Mouse (Mus musculus) heart, adult 2 months (tissue): Measurements from ENCODE around the gene Zfp764.

ENCODE experiments used
- CTCF ChIP-seq: fragments of 200-600 bp; IDR thresholded peaks from 2 replicates; pipeline ENCODE4 v1.8.1; 2022; ENCODE audit warnings: antibody characterized with exemption, mild to moderate bottlenecking, moderate library complexity
- EP300 ChIP-seq: fragments of 200-500 bp; IDR thresholded peaks from 2 replicates; pipeline ENCODE4 v1.6.1; 2011; ENCODE audit warnings: low read depth, low read length, control low read depth; ENCODE audit not compliant: insufficient read depth
- POLR2A ChIP-seq: fragments of 200-500 bp; IDR thresholded peaks from 2 replicates; pipeline ENCODE4 v1.6.1; 2011; ENCODE audit warnings: mild to moderate bottlenecking, low read depth, low read length, control low read depth; ENCODE audit not compliant: insufficient read depth

DNA sequence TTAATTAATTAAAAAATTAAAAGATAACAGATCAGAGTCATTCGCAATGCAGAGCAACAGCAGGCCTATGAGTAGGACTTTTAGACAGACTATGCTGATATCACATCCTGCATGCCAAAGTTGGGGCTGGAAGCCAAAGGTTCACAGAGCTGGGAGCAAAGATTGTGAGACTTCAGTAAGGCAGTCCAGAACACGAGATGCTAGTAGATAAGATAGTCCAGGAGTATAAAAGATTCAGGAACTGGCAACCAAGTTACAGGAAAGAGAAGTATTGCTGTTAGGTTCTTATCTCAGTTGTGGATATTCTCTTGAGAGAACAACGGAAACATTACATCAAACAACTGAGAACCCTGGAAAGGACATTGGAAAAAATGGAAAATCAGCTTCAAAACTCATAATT is 19.7 kb upstream of the Zfp764 start:
- no peak for TF ChIP-seq POLR2A
- no peak for TF ChIP-seq CTCF
- 0 out of 2 replicates have a peak, but pooled peaks have one; percentile 36 for TF ChIP-seq EP300
